Mouse (Mus musculus) hindbrain, embryonic 12.5 days (tissue): ENCODE measurements around the gene Mgat4a. TPM values are rescaled to one million over a fixed set of nuclear protein-coding genes. Genes with fewer than 3 reads are reported as not detected.

Source experiments
- ATAC-seq: fragments of 200-750 bp; cut with Nextera tagmentation; 2 replicates; pipeline ENCODE4 v1.8.0; 2017; ENCODE audit warnings: moderate TSS enrichment; ENCODE audit not compliant: low FRiP score
- H3K27ac ChIP-seq: fragments of 300-500 bp; sonication (generic); 2 replicates; pipeline ENCODE4 v1.5.1; 2016; ENCODE audit warnings: mild to moderate bottlenecking
- H3K27me3 ChIP-seq: fragments of 300-500 bp; sonication (generic); 2 replicates; pipeline ENCODE4 v1.6.1; 2016; ENCODE audit warnings: mild to moderate bottlenecking
- H3K36me3 ChIP-seq: fragments of 300-500 bp; sonication (generic); 2 replicates; pipeline ENCODE4 v1.6.1; 2016; ENCODE audit warnings: mild to moderate bottlenecking
- H3K4me1 ChIP-seq: fragments of 300-500 bp; sonication (generic); 2 replicates; pipeline ENCODE4 v1.6.1; 2016
- H3K4me2 ChIP-seq: fragments of 300-500 bp; sonication (generic); replicated peaks from 2 replicates; pipeline ENCODE4 v1.6.1; 2016; ENCODE audit warnings: mild to moderate bottlenecking
- H3K4me3 ChIP-seq: fragments of 300-500 bp; sonication (generic); 2 replicates; pipeline ENCODE4 v1.5.1; 2016; ENCODE audit warnings: mild to moderate bottlenecking
- H3K9ac ChIP-seq: fragments of 300-500 bp; sonication (generic); 2 replicates; pipeline ENCODE4 v1.6.1; 2016; ENCODE audit warnings: mild to moderate bottlenecking, moderate library complexity
- H3K9me3 ChIP-seq: fragments of 300-500 bp; sonication (generic); replicated peaks from 2 replicates; pipeline ENCODE4 v1.6.1; 2016; ENCODE audit warnings: mild to moderate bottlenecking
- WGBS: fragments of 180-500 bp; shearing (Covaris S2); methylation state at CpG from one replicate; pipeline ENCODE4 v1.1.7; 2016; 5-methylcytosine and 5-hydroxymethylcytosine counted together
- polyA plus RNA-seq: library from polyadenylated mRNA; unstranded; fragments of >200 nt; fragmentation: Nextera tagmentation; extraction: Ambion mirVana; gene quantifications from 2 replicates; pipeline ENCODE4 v1.2.1, GENCODE M21; 2016

Gene Mgat4a
- polyA plus RNA-seq, 1 experiment from 2014 or later: 3.2 TPM

DNA sequence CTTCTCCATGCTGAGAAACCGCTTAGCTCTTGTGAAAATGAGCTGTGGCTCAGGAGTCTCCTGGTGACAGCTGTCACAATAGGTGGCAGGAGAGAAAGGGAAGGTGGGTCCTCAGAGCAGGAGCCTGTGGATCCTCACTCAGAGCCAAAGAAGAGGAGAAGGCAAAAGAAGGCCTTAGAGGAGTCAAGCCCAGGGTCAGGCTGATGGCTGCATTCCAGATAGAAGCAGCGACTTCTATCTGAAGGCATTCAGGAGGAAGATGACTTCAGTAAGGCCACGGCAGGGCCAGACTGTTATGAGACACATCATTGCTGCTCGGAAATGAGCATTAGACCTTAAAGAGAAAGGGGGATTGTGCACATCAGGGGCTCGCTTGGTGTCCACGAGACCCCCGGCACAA, 11.2 kb upstream of the Mgat4a start:
- 84% methylated on average over 7 of the region's 7 CpGs for WGBS
- Histone ChIP-seq H3K4me2 (no peak overlapping the region), H3K36me3 (no peaks in the 10 kb centered on the region), H3K9me3 (no peaks in the 10 kb centered on the region), H3K4me3 (no peak overlapping the region), H3K9ac (no peak overlapping the region), H3K27me3 (no peaks in the 10 kb centered on the region), H3K27ac (no peak overlapping the region), H3K4me1 (no peaks in the 10 kb centered on the region)
- ATAC-seq: no peak

DNA sequence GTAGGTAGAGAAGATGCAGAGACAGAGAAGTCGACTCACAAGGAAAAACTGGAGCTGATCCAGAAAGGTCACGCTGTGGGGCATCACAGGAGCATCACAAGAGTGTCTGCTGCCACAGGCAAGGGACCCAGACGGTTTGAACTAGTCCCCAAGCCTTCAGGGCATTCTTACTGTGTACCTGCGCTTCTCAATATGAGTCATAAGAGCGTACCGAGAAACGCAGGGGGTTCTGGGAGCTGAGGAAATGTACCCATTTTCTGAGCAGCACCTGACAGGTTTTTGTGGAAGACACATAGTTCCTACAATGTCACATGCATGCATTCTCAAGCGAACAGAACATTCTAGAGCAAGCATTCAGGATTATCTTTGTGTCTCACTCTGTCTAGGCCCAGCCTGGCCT, 8.7 kb upstream of the Mgat4a start:
- H3K27me3 ChIP-seq: no peaks in the 10 kb centered on the region
- H3K36me3 ChIP-seq: no peaks in the 10 kb centered on the region
- H3K4me3 ChIP-seq: no peak overlapping the region
- H3K9ac ChIP-seq: no peak overlapping the region
- no peaks in the 10 kb centered on the region for H3K9me3 ChIP-seq
- H3K27ac ChIP-seq: no peak overlapping the region
- ATAC-seq: no peak
- WGBS: 85% methylated on average over 8 of the region's 8 CpGs
- H3K4me1 ChIP-seq: no peaks in the 10 kb centered on the region
- no peak overlapping the region for H3K4me2 ChIP-seq

DNA sequence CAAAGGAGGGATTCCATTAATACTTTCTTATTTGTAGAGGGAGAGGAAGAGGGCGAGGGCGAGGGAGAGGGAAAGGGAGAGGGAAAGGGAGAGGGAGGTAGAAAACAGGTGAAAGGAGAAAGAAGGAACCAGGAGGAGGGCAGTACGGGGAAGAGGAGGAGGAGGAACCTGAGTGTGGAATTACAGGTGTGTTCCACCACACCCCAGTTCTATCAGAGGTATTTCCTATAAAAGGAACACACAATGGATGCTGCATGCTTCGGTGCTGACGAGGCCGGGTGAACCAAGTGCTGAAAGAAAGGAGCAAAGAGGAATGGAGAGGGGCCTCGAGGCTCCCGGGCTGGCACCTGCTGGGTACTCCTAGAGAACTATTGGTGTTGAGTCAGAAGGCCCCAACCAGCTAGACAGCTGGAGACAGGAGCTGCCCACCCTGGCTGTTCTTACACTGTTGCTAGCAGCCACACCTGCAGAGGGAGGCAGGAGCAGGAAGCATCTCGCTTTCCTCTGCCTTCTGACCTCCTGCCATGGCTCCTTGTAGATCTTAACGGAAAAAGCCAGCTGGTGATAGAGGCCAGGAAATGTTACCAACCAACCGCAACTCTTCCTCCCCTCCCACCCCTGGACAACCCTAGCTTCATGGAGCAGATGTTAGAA, 5.7 kb upstream of the Mgat4a start:
- Histone ChIP-seq H3K4me1 (no peaks in the 10 kb centered on the region), H3K9me3 (no peaks in the 10 kb centered on the region), H3K36me3 (no peaks in the 10 kb centered on the region), H3K4me2 (no peak overlapping the region), H3K9ac (no peak overlapping the region), H3K27ac (no peak overlapping the region), H3K27me3 (peaks cover 13% of the 10 kb centered on the region), H3K4me3 (no peak overlapping the region)
- ATAC-seq: no peak
- 70% methylated on average over 11 of the region's 11 CpGs for WGBS

DNA sequence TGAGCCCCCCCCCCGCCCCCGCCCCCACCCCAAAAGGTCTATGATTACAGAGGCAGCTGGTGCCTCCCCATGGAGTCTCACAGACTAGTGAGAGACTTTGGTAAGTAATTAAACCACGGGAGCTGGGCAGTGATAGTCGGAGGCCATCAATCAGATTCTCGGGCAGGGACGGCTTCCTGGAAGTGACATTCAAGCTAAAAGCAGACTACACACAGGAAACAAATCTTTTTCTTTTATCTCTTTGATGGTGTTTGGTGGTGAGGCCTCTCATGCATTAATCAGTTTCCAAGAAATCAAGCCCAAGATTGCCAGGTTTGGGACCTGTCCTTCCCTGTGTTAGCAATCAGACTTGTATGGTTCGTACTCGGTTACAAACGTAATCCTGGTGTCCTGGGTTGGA, 3.4 kb upstream of the Mgat4a start:
- ATAC-seq: no peak
- Histone ChIP-seq H3K9me3 (no peaks in the 10 kb centered on the region), H3K4me3 (no peak overlapping the region), H3K36me3 (no peaks in the 10 kb centered on the region), H3K27me3 (peaks cover 13% of the 10 kb centered on the region), H3K4me2 (no peak overlapping the region), H3K27ac (no peak overlapping the region), H3K4me1 (peaks cover 5% of the 10 kb centered on the region; the same call in 1 of the 2 replicates), H3K9ac (no peak overlapping the region)
- 37% methylated on average over 9 of the region's 9 CpGs for WGBS

DNA sequence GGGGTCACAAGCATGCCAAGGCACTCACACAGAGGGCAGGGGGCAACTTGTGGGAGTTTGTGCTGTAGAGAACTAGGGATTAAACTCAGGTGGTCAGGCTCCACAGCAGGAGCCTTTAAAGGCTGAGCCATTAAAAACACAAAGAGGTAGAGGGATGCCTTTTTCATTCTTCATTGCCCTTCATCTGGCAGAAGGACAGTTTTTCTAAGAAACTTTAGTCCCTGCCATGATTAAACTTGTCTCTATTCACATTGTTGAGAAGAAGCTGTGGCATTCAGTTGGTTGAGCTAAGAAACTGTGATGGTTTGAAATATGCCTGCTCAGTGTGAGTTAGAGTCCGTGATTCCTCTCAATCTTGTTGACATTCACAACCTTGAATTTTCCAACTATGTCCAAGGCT, 2.2 kb upstream of the Mgat4a start:
- no peak overlapping the region for H3K4me2 ChIP-seq
- WGBS: 51% methylated on average over 1 of the region's 1 CpGs
- H3K4me1 ChIP-seq: peaks cover 5% of the 10 kb centered on the region; the same call in 1 of the 2 replicates
- no peak overlapping the region for H3K4me3 ChIP-seq
- peaks cover 13% of the 10 kb centered on the region for H3K27me3 ChIP-seq
- H3K9ac ChIP-seq: no peak overlapping the region
- ATAC-seq: no peak
- H3K36me3 ChIP-seq: no peaks in the 10 kb centered on the region
- no peaks in the 10 kb centered on the region for H3K9me3 ChIP-seq
- no peak overlapping the region for H3K27ac ChIP-seq

DNA sequence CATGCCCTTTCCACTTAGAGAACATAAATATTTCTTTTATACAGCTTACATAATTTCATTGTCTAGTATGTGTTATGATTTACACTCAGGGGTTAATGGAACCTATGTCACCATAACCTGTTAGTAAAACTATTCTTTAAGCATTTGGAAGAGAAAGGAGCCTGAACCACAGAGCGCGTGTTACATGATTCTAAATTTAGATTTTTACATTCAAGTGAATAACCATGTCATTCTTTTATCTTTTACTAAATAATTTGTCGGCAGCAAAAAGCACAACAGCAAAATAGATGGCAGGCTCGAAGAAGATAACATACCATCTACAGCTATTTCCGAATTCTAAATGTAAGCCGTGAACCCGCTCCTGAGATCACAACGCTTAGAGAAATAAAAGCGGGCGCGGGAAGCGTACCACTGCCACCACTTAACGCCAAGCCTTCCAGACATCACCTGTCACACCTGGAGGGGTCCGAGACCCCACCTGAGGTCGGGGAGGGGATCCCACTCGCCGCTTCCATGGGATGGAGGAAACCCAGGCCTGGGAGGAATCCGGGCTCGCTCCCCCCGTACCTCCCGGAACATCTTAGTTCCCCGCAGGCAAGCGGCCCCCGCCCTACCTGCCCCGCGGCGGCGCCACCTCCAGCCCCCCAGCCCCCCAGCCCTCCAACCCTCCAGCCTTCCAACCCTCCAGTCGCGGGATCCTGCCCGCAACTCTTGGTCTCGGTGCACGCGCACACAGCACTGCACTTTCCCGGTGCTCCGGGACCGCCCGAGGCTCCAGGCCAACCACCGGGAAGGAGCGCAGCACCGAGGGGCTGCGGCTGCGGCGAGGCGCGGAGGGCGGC, 627 bp downstream of the Mgat4a start:
- Histone ChIP-seq H3K27me3 (peaks cover 13% of the 10 kb centered on the region), H3K36me3 (no peaks in the 10 kb centered on the region), H3K4me1 (peaks cover 5% of the 10 kb centered on the region; the same call in 1 of the 2 replicates), H3K9me3 (no peaks in the 10 kb centered on the region), H3K4me3 (peak overlapping the region; percentile 82), H3K27ac (no peak overlapping the region), H3K9ac (peak overlapping the region; percentile 82), H3K4me2 (peak overlapping the region; percentile 98)
- ATAC-seq: peak; percentile 83
- WGBS: 6% methylated on average over 39 of the region's 47 CpGs

DNA sequence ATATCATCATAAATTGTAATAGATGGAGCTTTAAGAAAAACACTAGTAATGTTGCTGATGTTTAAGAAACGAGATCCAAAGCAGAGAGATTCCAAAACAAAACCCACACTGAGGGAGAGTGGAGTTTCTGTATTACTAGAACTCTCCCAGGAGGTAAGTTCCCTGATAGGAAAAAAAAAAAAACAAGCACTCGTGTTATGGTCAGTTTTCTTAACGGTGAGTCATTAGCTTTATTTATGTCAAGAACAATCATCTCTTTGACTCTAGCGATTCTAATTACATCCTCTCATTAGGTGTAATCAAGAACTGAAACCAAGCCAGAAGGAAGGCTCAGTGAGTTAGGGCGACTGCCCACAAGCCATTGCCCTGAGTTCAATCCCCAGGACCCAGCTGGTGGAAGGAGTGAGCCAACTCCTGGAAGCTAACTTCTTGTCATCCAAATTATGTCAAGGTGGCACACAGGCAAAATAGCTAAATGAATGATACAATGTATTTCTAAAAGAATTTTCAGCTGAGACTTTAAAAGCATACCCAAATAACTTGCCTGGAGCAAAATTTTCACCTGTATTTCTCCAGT, 6.2 kb downstream of the Mgat4a start:
- H3K4me1 ChIP-seq: no peaks in the 10 kb centered on the region
- no peak overlapping the region for H3K4me2 ChIP-seq
- H3K27me3 ChIP-seq: no peaks in the 10 kb centered on the region; the same call in 1 of the 2 replicates
- no peak overlapping the region for H3K27ac ChIP-seq
- ATAC-seq: no peak
- no peaks in the 10 kb centered on the region for H3K9me3 ChIP-seq
- WGBS: 76% methylated on average over 5 of the region's 5 CpGs
- no peak overlapping the region for H3K9ac ChIP-seq
- H3K4me3 ChIP-seq: no peak overlapping the region
- no peaks in the 10 kb centered on the region for H3K36me3 ChIP-seq

DNA sequence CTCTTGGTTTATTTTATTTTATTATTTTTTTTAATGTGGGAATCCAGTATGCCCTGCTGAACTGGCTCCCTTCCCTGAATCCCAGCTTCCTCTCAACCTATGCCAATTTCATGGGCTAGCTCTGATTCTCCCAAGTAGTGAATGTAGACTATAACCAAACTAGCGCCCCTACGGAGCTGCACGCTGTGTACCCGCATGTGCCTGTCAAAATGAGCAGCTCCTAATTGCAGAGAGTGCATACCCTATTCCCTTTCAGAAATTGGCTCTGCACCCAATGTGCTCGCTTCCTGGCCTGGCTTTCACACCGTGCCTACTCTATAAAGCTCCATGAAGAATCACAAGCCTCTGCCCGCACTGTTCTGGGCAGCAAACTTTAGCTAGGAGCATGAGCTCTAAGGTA, 7.6 kb downstream of the Mgat4a start:
- H3K36me3 ChIP-seq: no peaks in the 10 kb centered on the region
- ATAC-seq: no peak
- WGBS: 91% methylated on average over 7 of the region's 7 CpGs
- H3K27me3 ChIP-seq: no peaks in the 10 kb centered on the region
- no peak overlapping the region for H3K4me2 ChIP-seq
- no peak overlapping the region for H3K27ac ChIP-seq
- H3K4me3 ChIP-seq: no peak overlapping the region
- H3K9ac ChIP-seq: no peak overlapping the region
- H3K4me1 ChIP-seq: no peaks in the 10 kb centered on the region
- H3K9me3 ChIP-seq: no peaks in the 10 kb centered on the region

DNA sequence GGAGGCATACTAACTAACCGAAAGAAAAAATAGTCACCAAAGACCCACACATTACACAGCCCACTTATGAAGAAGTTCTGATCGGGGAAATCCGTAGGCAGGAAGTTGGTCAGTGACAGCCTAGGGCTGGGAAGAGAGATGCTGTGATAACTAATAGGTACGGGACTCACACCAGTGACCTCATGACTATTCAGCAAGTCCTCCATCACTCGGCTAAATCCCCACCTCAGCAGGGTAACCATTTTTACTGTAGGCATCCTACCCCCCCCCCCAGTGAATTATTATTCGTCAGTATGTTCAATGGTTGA, 8.3 kb downstream of the Mgat4a start:
- H3K27me3 ChIP-seq: no peaks in the 10 kb centered on the region
- H3K27ac ChIP-seq: no peak overlapping the region
- no peak overlapping the region for H3K9ac ChIP-seq
- H3K4me3 ChIP-seq: no peak overlapping the region
- H3K9me3 ChIP-seq: no peaks in the 10 kb centered on the region
- H3K4me1 ChIP-seq: no peaks in the 10 kb centered on the region
- H3K4me2 ChIP-seq: no peak overlapping the region
- 87% methylated on average over 6 of the region's 6 CpGs for WGBS
- ATAC-seq: no peak
- H3K36me3 ChIP-seq: no peaks in the 10 kb centered on the region

DNA sequence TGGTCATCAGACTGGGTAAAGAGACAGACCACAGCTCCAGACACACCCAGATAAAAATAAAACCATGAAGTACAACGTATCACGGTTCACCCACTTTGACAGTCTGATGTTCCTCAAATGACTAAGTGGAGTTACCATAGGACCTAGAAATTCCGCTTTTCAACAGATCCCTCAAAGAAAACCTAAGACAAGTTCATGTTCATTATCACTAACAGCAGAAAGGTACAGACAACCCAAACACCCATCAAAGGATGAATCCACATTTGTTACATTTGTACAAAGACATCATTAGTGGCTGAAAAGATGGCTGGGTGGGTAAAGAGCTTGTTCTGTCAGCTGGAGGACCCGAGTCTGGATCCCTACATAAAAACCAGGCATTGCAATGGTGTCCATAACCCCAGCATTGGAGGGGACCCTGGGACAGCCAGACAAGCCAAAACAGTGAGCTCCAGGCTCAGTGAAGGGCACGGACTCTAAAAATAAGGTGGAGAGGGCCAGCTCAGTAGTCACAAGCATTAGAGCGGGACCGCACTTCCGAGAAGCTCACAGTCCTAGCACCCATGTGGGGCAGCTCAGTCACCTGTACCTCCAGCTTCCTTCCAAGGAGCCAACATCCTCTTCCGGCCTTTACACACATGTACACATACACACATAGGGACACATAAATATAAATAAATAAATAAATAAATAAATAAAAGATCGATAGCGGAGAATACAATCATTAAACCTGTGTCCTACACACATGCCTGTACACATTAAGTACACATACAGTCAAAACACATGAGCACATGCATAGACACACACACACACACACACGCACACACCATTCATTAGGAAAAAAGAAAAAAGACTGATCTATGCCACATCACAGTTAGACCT, 8.9 kb downstream of the Mgat4a start:
- Histone ChIP-seq H3K27me3 (no peaks in the 10 kb centered on the region), H3K4me1 (no peaks in the 10 kb centered on the region), H3K4me2 (no peak overlapping the region), H3K36me3 (no peaks in the 10 kb centered on the region), H3K9me3 (no peaks in the 10 kb centered on the region), H3K27ac (no peak overlapping the region), H3K9ac (no peak overlapping the region), H3K4me3 (no peak overlapping the region)
- 92% methylated on average over 12 of the region's 12 CpGs for WGBS
- ATAC-seq: no peak

DNA sequence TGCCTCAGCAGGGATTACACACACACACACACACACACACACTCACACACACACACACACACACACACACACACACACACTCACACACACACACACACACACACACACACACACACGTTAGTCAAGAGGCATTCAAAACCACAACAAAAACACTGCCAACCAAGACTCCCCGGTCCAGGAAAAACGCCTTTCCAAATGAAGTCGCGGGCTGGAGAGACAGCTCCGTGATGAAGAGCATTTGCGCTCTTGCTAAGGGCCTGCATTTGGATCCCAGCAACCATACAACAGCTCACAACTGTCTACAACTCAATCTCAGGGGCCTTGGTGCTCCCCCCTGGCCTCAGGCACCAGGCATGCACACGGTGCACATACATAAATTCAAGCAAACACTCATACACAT, 10.8 kb downstream of the Mgat4a start:
- Histone ChIP-seq H3K9me3 (no peaks in the 10 kb centered on the region), H3K4me3 (no peak overlapping the region), H3K36me3 (no peaks in the 10 kb centered on the region), H3K4me2 (no peak overlapping the region), H3K4me1 (no peaks in the 10 kb centered on the region), H3K27ac (no peak overlapping the region), H3K27me3 (no peaks in the 10 kb centered on the region), H3K9ac (no peak overlapping the region)
- ATAC-seq: no peak
- WGBS: 80% methylated on average over 8 of the region's 8 CpGs

DNA sequence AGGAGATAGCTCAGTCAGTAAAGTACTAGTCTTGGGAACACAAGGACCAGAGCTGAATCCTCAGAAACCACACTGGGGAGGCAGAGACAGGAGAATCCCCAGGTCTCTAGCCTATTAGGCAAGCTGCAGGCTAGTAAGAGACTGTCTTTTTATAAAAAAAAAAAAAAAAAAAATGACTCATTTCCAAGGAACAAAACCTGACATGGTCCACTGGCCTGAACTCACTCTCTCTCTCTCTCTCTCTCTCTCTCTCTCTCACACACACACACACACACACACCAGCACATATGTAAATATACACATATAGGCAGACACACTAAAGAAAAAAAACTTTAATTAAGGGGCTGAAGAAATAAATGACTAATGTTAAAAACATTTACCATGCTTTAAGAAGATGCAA, 14.6 kb downstream of the Mgat4a start:
- ATAC-seq: no peak
- H3K27ac ChIP-seq: no peak overlapping the region
- H3K9me3 ChIP-seq: no peaks in the 10 kb centered on the region
- no peaks in the 10 kb centered on the region for H3K27me3 ChIP-seq
- no peak overlapping the region for H3K4me3 ChIP-seq
- H3K36me3 ChIP-seq: no peaks in the 10 kb centered on the region
- H3K4me1 ChIP-seq: no peaks in the 10 kb centered on the region
- H3K9ac ChIP-seq: no peak overlapping the region
- H3K4me2 ChIP-seq: no peak overlapping the region
